Mouse (Mus musculus) embryonic fibroblast, embryonic 13.5 days (primary cell): Measurements from ENCODE around the gene Cacna1c. TPM values are rescaled to one million over a fixed set of nuclear protein-coding genes. Genes with fewer than 3 reads are reported as not detected.
A peak's percentile ranks its signal among the peaks of the same experiment; 100 is the strongest.

Experiments used
- H3K27ac ChIP-seq: 2 replicates; pipeline ENCODE4 v1.5.1; 2012; ENCODE audit warnings: low read length, control low read depth, inconsistent platforms; ENCODE audit not compliant: insufficient read depth
- H3K4me1 ChIP-seq: 2 replicates; pipeline ENCODE4 v1.6.1; 2011; ENCODE audit warnings: low read length; ENCODE audit not compliant: control insufficient read depth, insufficient read depth
- H3K4me3 ChIP-seq: 2 replicates; pipeline ENCODE4 v1.5.1; 2011; ENCODE audit warnings: mild to moderate bottlenecking, control low read depth, low read length; ENCODE audit not compliant: insufficient read depth
- CTCF ChIP-seq: IDR thresholded peaks from 2 replicates; pipeline ENCODE4 v1.5.1; 2011; ENCODE audit warnings: mild to moderate bottlenecking, control low read depth, low read length, moderate library complexity, borderline replicate concordance; ENCODE audit not compliant: insufficient read depth
- POLR2A ChIP-seq: IDR thresholded peaks from 2 replicates; pipeline ENCODE4 v1.6.1; 2011; ENCODE audit warnings: low read depth, mild to moderate bottlenecking, control low read depth, low read length, moderate library complexity
- polyA plus RNA-seq: library from polyadenylated mRNA; stranded (reverse); fragments of >200 nt; gene quantifications from 2 replicates; pipeline ENCODE4 v1.2.4, GENCODE M21; 2011; ENCODE audit warnings: low read depth; ENCODE audit not compliant: missing spikeins, insufficient read length

Gene Cacna1c
- polyA plus RNA-seq, 1 experiment, result 40.7 TPM

DNA sequence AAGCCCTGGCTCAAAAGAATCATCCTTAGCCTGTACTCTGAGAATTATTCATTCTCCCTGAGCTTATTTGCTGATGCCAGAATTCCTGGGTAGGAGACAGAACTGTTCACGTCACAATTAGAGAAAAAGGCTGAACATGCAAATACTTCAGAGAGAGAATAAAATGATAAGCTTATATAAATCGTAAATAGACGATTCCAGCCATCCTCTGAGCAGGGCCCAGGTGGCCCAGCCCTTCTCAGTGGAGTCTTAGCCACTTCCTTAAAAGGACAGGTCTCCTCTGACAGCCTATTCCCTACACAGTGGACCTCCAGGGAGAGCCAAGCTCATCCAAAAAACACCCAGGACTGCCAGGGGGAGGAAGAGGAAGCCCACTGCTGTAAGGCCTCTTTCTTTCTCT is 110.4 kb downstream of the Cacna1c start:
- peak overlapping the region; percentile 87 for H3K27ac ChIP-seq
- no peak for TF ChIP-seq CTCF
- TF ChIP-seq POLR2A, result no peak
- peaks cover 29% of the 10 kb centered on the region for H3K4me1 ChIP-seq
- no peak overlapping the region for H3K4me3 ChIP-seq

DNA sequence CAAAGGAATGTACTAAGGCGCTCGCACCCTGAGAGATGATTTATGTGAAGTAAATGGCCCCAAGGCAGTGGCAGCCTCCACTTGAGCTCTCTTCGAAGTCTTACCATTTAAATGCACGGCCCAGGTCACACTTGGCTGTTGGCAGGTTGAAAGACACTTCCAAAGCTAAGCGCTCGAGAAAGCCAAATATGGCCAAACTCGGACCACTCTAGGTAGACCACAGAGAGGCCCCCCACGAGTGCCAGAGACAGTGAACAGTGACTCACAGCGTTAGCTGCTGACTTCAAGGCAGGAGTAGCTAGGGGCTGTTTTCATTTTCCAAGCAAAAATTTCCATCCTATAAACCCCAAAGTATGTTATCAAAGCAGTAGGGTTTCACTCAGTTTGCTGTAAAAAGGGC is 111.7 kb downstream of the Cacna1c start:
- H3K27ac ChIP-seq, result peak overlapping the region; percentile 95
- H3K4me3 ChIP-seq, result no peak overlapping the region
- TF ChIP-seq CTCF (no peak), POLR2A (no peak)
- peaks cover 28% of the 10 kb centered on the region for H3K4me1 ChIP-seq

DNA sequence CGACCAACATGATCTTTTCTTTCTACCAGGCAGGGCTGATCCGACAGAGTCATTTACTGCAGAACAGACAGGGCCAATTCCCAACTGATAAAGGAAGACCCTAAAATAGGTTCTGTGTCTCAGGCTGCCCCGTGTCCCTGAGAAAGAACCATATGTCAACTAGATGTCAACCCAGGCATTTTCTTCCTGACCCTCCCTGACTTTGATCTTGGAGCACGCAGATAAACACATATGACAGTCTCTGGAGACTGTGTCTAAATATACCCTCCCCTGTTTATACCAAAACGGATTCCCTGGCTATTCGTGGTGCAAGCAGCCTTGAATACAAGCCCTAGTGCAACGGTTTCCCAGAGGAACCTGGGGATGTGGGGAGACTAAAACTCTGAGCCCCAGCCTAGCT is 112.7 kb downstream of the Cacna1c start:
- no peak for TF ChIP-seq POLR2A
- TF ChIP-seq CTCF, result no peak
- peak overlapping the region; percentile 95 for H3K27ac ChIP-seq
- peaks cover 24% of the 10 kb centered on the region for H3K4me1 ChIP-seq
- no peak overlapping the region for H3K4me3 ChIP-seq

DNA sequence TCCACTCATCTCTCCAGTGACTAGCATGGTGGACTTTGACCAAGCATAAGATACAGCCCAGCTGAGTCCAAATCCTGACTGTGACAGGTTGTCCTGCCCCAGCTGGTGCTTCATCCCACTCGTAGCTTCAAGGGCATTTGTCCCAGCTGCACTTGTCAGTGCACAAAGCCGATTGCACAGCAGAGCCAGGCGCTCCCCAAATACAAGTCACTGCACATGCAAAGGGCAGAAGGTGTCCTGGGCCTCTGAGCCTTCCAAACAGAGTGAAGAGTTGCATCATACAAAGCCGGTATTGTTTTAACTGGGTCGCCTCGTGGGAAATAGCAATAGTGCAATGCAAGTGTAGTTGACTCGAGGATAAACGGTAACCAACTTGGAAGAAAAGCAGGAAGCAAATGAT is 113.6 kb downstream of the Cacna1c start:
- Histone ChIP-seq H3K4me1 (peaks cover 21% of the 10 kb centered on the region), H3K4me3 (no peak overlapping the region), H3K27ac (no peak overlapping the region)
- TF ChIP-seq POLR2A (no peak), CTCF (no peak)

DNA sequence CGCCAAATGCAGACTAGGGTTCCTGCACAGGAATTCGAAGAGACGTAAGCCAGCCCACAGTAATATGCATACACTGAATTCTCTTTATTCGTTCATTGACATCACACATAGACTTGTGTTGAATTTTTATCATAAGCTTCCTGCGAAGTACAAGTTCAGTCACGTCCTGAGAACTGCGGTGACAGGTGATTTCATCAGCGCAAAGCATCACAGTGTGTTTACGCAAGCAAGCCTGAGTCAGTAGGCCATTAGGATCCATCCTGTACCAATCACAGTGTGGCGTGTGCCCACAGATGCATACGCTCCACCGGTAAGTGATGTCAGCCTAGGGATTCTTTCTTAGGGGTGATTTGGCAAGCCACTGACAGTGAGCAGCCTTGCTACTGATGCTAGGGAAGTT is 114.6 kb downstream of the Cacna1c start:
- Histone ChIP-seq H3K4me1 (peaks cover 18% of the 10 kb centered on the region), H3K27ac (no peak overlapping the region), H3K4me3 (no peak overlapping the region)
- no peak for TF ChIP-seq POLR2A
- no peak for TF ChIP-seq CTCF

DNA sequence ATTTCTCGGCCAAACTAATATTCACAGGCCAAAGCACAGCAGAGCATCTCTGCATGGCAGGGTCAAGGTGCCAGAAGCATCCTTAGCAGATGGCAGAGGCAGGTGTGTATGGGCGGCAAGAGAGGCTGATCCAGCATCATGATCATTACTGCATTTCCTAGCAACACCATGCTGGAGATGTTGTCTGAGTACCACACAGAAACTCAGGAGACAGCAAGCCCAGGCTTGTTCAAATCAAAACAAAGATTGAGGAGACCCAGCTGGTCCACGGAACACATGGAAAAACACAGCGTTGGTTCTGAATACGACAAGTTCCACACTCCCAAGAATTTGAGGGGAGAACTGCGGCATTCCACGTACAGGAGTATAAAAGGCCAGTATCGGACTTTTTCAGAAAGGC is 116.6 kb downstream of the Cacna1c start:
- TF ChIP-seq CTCF, result no peak
- no peak for TF ChIP-seq POLR2A

DNA sequence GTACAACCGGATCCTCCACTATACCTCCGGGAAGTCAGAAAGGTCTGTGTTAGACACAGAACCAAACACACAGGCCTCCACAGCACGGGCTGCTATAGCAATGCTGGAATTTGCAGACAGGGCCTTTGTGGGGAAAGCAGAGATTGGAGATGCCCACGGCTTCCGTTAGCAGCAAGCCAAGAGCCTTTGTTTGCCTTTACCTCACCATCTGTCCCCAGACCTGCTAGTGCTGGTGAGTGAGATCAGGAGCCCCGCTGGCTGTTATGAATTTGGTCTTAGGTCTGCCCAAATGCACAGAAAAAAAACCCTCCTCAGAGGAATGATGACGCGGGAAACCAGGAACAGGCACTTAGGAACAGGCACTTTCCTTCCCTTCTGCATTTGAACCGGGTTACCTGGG is 117.3 kb downstream of the Cacna1c start:
- H3K27ac ChIP-seq, result no peak overlapping the region
- H3K4me3 ChIP-seq, result no peak overlapping the region
- peaks cover 11% of the 10 kb centered on the region for H3K4me1 ChIP-seq
- TF ChIP-seq POLR2A (no peak), CTCF (no peak)

More for the DNA sequence above, 116.6 kb downstream of the Cacna1c start:
- H3K27ac ChIP-seq, result no peak overlapping the region
- H3K4me3 ChIP-seq, result no peak overlapping the region
- H3K4me1 ChIP-seq, result peaks cover 9% of the 10 kb centered on the region

DNA sequence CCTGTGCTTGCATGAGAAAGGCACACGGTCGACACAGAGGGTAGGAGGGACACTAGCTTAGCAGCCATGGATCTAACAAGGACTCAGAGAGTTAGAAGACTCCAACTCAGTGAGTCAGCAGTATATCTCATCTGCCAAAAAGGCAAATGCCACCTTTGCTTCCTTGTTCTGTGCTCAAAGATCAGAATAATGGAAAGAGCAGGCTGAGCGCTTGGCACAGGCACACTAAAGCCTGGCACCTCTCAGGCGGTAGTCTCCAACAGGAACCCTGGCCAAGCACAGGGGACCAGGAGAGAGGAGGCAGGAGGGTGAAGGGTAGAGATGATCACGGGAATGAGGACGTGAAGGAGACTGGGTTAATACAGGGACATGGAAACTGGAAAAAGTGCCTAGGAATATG is 119.0 kb downstream of the Cacna1c start:
- no peak overlapping the region for H3K27ac ChIP-seq
- H3K4me1 ChIP-seq, result peaks cover 8% of the 10 kb centered on the region; the same call in 1 of the 2 replicates
- no peak overlapping the region for H3K4me3 ChIP-seq
- TF ChIP-seq CTCF (no peak), POLR2A (no peak)

DNA sequence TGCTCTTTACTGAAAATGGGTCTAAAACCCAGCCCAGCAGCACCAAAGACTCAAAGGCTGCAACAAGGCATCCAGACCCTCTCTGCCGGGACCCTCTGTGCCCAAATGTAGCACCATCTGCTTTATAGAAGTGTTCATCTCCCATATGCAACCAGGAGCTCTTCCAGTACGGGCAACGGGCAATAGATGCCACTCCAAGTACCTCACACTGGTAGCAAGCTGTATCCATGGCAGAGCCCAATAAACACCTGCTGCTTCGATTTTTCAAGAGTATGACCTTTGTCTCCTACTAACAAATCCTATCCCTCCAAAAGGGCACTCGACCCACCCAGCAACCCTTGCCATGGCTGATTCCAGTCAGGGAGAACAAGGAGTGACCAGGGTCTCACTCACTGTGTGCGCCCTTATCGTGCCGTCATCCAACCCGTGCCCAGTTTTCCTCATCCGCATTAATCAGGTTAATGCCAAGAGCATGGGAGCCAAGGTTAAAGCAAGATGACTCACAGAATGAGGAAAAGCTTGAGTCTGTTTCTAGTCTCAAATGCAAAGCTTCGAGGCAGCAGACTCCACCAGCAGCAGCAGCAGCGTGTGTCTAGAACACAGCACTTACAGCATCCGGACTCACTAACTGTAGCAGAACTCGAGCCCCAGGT is 122.7 kb downstream of the Cacna1c start:
- no peak overlapping the region for H3K27ac ChIP-seq
- no peak for TF ChIP-seq POLR2A
- no peak for TF ChIP-seq CTCF
- 0 out of 2 replicates have a peak, but pooled peaks cover 2% of the 10 kb centered on the region for H3K4me1 ChIP-seq
- H3K4me3 ChIP-seq, result no peak overlapping the region

DNA sequence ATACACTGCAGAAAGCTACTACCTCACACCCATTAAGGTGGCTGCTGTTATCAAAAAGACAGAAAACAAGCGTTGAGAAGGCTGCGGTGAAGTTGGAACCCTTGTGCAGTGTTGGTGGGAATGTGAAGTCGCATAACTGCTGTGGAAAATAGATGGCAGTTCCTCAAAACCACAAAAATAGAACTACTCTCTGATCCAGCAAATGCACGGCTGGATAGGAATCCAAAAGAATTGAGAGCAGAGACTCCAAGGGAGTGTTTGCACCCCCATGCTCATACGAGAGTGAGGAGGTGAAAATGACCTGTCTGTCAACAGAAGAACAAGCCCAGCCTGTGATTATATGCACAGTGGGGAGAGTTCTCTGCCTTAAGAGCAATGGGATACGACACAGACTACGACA is 123.4 kb downstream of the Cacna1c start:
- TF ChIP-seq CTCF (no peak), POLR2A (no peak)
- 0 out of 2 replicates have a peak, but pooled peaks cover 2% of the 10 kb centered on the region for H3K4me1 ChIP-seq
- H3K27ac ChIP-seq, result no peak overlapping the region
- H3K4me3 ChIP-seq, result no peak overlapping the region
